Mouse (Mus musculus) bone marrow, adult 2 months (tissue): ENCODE measurements around the gene Mansc1.

ENCODE experiments used
- CTCF ChIP-seq: fragments of 200-500 bp; IDR thresholded peaks from 2 replicates; pipeline ENCODE4 v1.5.1; 2011; ENCODE audit warnings: low read length, control low read depth; ENCODE audit not compliant: control insufficient read depth, insufficient read depth
- POLR2A ChIP-seq: fragments of 200-500 bp; IDR thresholded peaks from 2 replicates; pipeline ENCODE4 v1.6.1; 2011; ENCODE audit warnings: low read depth, mild to moderate bottlenecking, control low read depth, low read length, borderline replicate concordance; ENCODE audit not compliant: control insufficient read depth

GRCm38 (mm10) chr6:134647621-134648020 lies 15.3 kb upstream of the Mansc1 start:
- TF ChIP-seq POLR2A (no peak), CTCF (no peak)
